Mouse (Mus musculus) spleen, adult 18-20 months (tissue): ENCODE data around the gene Mras.

ENCODE experiments used
- DNase-seq, 2 experiments: peaks; one replicate each; pipeline ENCODE4 v3.0.0; 2022; ENCODE audit warnings: mixed read lengths in 2 of 2

The Mras gene

GRCm38 (mm10) chr9:99355971-99356370 is 81.2 kb downstream of the Mras start:
- DNase-seq = no peak

GRCm38 (mm10) chr9:99354796-99355195 is 82.4 kb downstream of the Mras start:
- DNase-seq = no peak

GRCm38 (mm10) chr9:99353390-99353789 is 83.8 kb downstream of the Mras start:
- DNase-seq = no peak

- DNase-seq = no peak
These were observed 84.2 kb downstream of the Mras start for GRCm38 (mm10) chr9:99352964-99353363.

GRCm38 (mm10) chr9:99345351-99345792 is 91.8 kb downstream of the Mras start:
- DNase-seq = no peak

GRCm38 (mm10) chr9:99341600-99341999 is 95.6 kb downstream of the Mras start:
- no peak for DNase-seq

- DNase-seq = no peak
These were observed 97.1 kb downstream of the Mras start for GRCm38 (mm10) chr9:99340126-99340525.

GRCm38 (mm10) chr9:99339182-99339581 is 98.0 kb downstream of the Mras start:
- DNase-seq = no peak

GRCm38 (mm10) chr9:99338293-99338692 is 98.9 kb downstream of the Mras start:
- no peak for DNase-seq

- no peak for DNase-seq
These were observed 100.6 kb downstream of the Mras start for GRCm38 (mm10) chr9:99336538-99336937.
